Mouse (Mus musculus): ENCODE measurements around the gene Defb38. TPM values are rescaled to one million over a fixed set of nuclear protein-coding genes. Genes with fewer than 3 reads are reported as not detected.

Gene Defb38
- polyA plus RNA-seq (2012; rRNA removed; ENCODE audit: low replicate concordance): not detected in 2 replicates

GRCm38 (mm10) chr8:19026466-19026865, at the start of gene Defb38:
Gene Defb38, minus strand, starts transcription at chr8:19026566.

GRCm38 (mm10) chr8:19064710-19065109, 38.3 kb upstream of the Defb38 start, which contains the start of gene Defb39:
Gene Defb39, minus strand, starts transcription at chr8:19064810.

Other genes with a start within 250 kb of the Defb38 start
- gene Defb40, start 48.3 kb downstream of the Defb38 start, polyA plus RNA-seq (2012; rRNA removed; ENCODE audit: low replicate concordance): not detected in 2 replicates
- gene Defb37, start 35.5 kb downstream of the Defb38 start, polyA plus RNA-seq (2012; rRNA removed; ENCODE audit: low replicate concordance): not detected in 2 replicates
- gene Defb39, start 38.2 kb upstream of the Defb38 start, polyA plus RNA-seq (2012; rRNA removed; ENCODE audit: low replicate concordance): not detected in 2 replicates
- gene Defb12, start 88.3 kb upstream of the Defb38 start, polyA plus RNA-seq (2012; rRNA removed; ENCODE audit: low replicate concordance): not detected in 2 replicates
- gene Defb34, start 97.2 kb upstream of the Defb38 start, polyA plus RNA-seq (2012; rRNA removed; ENCODE audit: low replicate concordance): not detected in 2 replicates
- not detected in 2 replicates for gene Gm45826, start 114.2 kb upstream of the Defb38 start, polyA plus RNA-seq (2012; rRNA removed; ENCODE audit: low replicate concordance)
- gene Defb14, start 167.8 kb upstream of the Defb38 start, polyA plus RNA-seq (2012; rRNA removed; ENCODE audit: low replicate concordance): not detected in 2 replicates
- not detected in 2 replicates for gene Defb4, start 172.1 kb upstream of the Defb38 start, polyA plus RNA-seq (2012; rRNA removed; ENCODE audit: low replicate concordance)
- gene Defb6, start 198.9 kb upstream of the Defb38 start, polyA plus RNA-seq (2012; rRNA removed; ENCODE audit: low replicate concordance): 49.4 TPM in 1 of 2 replicates, not detected in the other
- not detected in 2 replicates for gene Defb46, start 213.3 kb upstream of the Defb38 start, polyA plus RNA-seq (2012; rRNA removed; ENCODE audit: low replicate concordance)
- not detected in 2 replicates for gene Defb5, start 221.0 kb upstream of the Defb38 start, polyA plus RNA-seq (2012; rRNA removed; ENCODE audit: low replicate concordance)

All from mammary gland, adult 2 months (tissue).